In the genomic region with DNA sequence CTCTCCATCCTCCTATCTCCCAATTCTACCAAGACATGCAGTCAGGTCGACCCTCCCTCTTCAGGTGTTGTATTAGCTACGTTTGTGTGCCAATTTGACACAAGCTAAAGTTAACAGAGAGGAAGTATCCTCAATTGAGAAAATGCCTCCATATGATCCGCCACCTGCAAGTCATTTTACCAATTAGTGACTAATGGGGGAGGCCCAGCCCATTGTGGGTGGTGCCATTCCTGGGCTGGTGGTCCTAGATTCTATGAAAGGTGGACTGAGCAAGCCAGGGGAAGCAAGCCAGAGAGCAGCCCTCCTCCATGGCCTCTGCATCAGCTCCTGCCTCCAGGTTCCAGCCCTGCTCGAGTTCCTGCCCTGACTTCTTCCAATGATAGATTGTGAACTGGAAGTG, we compare ENCODE assay signal across 16 mouse cellular contexts.
DNase-seq lines count a peak whose midpoint lies in the region; ATAC-seq lines count a peak whose summit lies in the region.
"Had no signal": no experiment of that assay in that cellular context is flagged by ENCODE, and none has a peak within 500 bp of the region (broad histone marks: within the 10 kb centered on the region; RNA-seq: fewer than 3 reads in every experiment).

No protein-coding gene starts in this region.

- no peak overlapping the region for H3K27ac ChIP-seq in embryonic facial prominence, embryonic 10.5 days (replicated peaks)
- peak overlapping the region; percentile 60; the same call in 1 of the 2 replicates for H3K27ac ChIP-seq in forebrain, embryonic 16.5 days (ENCODE audit: low read length)

- no peaks in the 10 kb centered on the region for H3K27me3 ChIP-seq in embryonic facial prominence, embryonic 10.5 days (replicated peaks; ENCODE audit: low read depth, poor library complexity, severe bottlenecking)
- H3K27me3 ChIP-seq in forebrain, embryonic 16.5 days (replicated peaks; ENCODE audit: control insufficient read depth, insufficient read depth, low read length) = no peaks in the 10 kb centered on the region
- H3K27me3 ChIP-seq: heart, embryonic 13.5 days; hindbrain, embryonic 13.5 days had no signal

- peaks cover 10% of the 10 kb centered on the region for H3K4me1 ChIP-seq in embryonic facial prominence, embryonic 10.5 days
- peaks cover 21% of the 10 kb centered on the region for H3K4me1 ChIP-seq in forebrain, embryonic 16.5 days (replicated peaks; ENCODE audit: control insufficient read depth, insufficient read depth, low read length)

- H3K4me3 ChIP-seq in embryonic facial prominence, embryonic 10.5 days = no peak overlapping the region
- no peak overlapping the region for H3K4me3 ChIP-seq in forebrain, embryonic 16.5 days (replicated peaks; ENCODE audit: low read length)
- H3K4me3 ChIP-seq: heart, embryonic 13.5 days; hindbrain, embryonic 13.5 days had no signal

- H3K36me3 ChIP-seq in embryonic facial prominence, embryonic 10.5 days (replicated peaks) = peaks cover 7% of the 10 kb centered on the region
- no peaks in the 10 kb centered on the region for H3K36me3 ChIP-seq in forebrain, embryonic 16.5 days (ENCODE audit: control insufficient read depth, insufficient read depth)
- H3K36me3 ChIP-seq: hindbrain, embryonic 13.5 days had no signal

- no peak overlapping the region for H3K9ac ChIP-seq in forebrain, embryonic 16.5 days (replicated peaks; ENCODE audit: low read depth, low read length)
- H3K9ac ChIP-seq: heart, embryonic 13.5 days; hindbrain, embryonic 13.5 days had no signal

- H3K9me3 ChIP-seq in embryonic facial prominence, embryonic 10.5 days = no peaks in the 10 kb centered on the region
- 0 out of 2 replicates have a peak, but pooled peaks cover 2% of the 10 kb centered on the region for H3K9me3 ChIP-seq in forebrain, embryonic 16.5 days (ENCODE audit: control insufficient read depth, low read length)
- H3K9me3 ChIP-seq: heart, embryonic 13.5 days; hindbrain, embryonic 13.5 days had no signal

- 57% methylated on average over 4 of the region's 4 CpGs for WGBS in embryonic facial prominence, embryonic 10.5 days
- WGBS in forebrain, embryonic 16.5 days = 58% methylated on average over 4 of the region's 4 CpGs

- peak; percentile 15 for DNase-seq in embryo, embryonic 10.5 days (ENCODE audit: low spot score)
- no peak for DNase-seq in embryo, embryonic 9.5 days (ENCODE audit: extremely low spot score)
- peak; percentile 89 for DNase-seq in heart, adult 11 months
- DNase-seq in heart, adult 18-20 months = no peak
- peak; percentile 55 for DNase-seq in embryonic facial prominence, embryonic 10.5 days (ENCODE audit: low spot score)
- DNase-seq in layer of hippocampus, postnatal 10 days (ENCODE audit: low spot score in 2 of 2) = no peak
- DNase-seq: adrenal gland, postnatal 14 days; cerebellum, adult 11-12 months; embryo, embryonic 11 days; gastrocnemius, postnatal 14 days; heart, postnatal 36 days; kidney, adult 2 months had no signal

- no peak for ATAC-seq in forebrain, embryonic 16.5 days
- ATAC-seq: intestine, embryonic 16.5 days had no signal

- no peak overlapping the region for H3K4me2 ChIP-seq in forebrain, embryonic 16.5 days (ENCODE audit: low read length)
- H3K4me2 ChIP-seq: heart, embryonic 13.5 days; hindbrain, embryonic 13.5 days had no signal

Comparison
In these comparisons a context has a peak if more than half of its experiments do, and no peak if none do; other contexts are left out.
1. DNase-seq: peak in embryo, embryonic 10.5 days (single experiment), heart, adult 11 months (single experiment) and embryonic facial prominence, embryonic 10.5 days (single experiment); none in embryo, embryonic 9.5 days (single experiment), heart, adult 18-20 months (0 of 2) and layer of hippocampus, postnatal 10 days (0 of 2).